Mouse (Mus musculus): ENCODE data around the gene Spa17. TPM values are rescaled to one million over a fixed set of nuclear protein-coding genes. Genes with fewer than 3 reads are reported as not detected.
A peak's percentile ranks its signal among the peaks of the same experiment; 100 is the strongest.

Spa17 gene
- total and polyA plus RNA-seq, 2 experiments from 2014 or later = 1.4 to 10.1 TPM

DNA sequence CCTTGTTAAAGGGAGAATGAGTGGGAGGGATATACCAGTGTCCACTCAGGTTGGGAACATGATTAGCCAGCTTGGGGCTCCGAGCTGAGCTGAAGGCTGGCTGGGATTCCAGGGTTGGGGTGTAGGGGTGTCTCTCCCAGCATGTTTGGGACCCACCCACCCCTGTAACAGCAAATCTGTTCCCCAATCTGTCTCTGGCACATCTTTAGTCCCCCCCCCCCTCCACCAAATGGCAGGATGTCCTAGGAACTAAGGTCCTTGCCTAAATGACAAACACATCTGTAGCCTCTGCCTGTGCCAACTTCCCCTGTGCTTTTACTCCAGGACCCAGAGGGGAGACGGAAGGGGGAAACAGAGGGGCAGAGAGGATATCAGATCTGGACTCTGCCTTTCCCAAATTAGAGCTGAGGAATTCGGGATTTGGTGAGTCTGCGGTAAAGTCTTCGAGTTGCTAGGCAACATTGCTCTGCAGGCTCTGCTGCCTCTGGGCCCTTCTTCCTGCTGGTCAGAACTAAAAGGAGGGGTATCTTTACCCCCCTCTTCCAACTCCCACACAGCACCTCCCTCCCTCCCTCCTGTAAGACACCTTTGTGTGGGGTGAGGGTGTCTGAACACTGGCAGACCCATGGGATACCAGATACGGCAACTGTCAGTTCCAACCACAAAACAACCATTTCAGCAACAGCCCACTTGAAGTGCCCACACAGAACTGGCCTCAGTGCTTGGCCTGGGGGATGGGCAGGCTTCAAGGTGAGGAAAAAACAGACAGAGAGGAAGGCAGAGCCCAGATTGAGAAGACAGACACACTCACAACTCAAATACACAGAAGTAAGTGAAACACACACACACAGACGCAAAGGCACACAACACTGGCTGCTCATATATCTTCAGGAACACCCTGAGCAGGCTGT, 58.4 kb downstream of the Spa17 start, which contains the start of gene Siae:
Gene Siae (plus strand): TSS at position 861 of the 911 bp plus-strand sequence.
- peak; percentile 49 for ATAC-seq (ENCODE audit: low FRiP score)

DNA sequence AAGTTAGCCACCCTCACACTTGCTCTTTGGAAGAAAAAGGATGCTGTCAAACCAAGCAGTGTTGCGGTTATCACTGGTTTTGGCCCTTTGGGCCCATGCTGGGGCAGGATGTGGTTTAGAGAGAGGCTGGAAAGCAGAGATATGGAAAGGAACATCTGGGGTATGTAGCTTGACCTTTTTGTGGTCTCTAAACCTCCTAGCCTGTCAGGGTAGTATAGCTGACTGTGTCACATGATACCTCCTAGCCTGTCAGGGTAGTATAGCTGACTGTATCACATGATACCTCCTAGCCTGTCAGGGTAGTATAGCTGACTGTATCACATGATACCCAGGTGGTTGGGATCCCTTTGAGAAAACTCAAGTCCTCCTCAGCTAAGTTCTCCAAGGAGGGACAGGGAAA, 59.2 kb downstream of the Spa17 start:
- peaks cover 8% of the 10 kb centered on the region for H3K4me1 ChIP-seq (ENCODE audit: insufficient read depth, low read length)
- no peaks in the 10 kb centered on the region for H3K36me3 ChIP-seq (ENCODE audit: insufficient read depth, low read length)
- ATAC-seq (ENCODE audit: low FRiP score) = no peak
- H3K4me3 ChIP-seq (ENCODE audit: low read depth, low read length) = no peak overlapping the region
- no peak for DNase-seq (ENCODE audit: low spot score)
- no peak for TF ChIP-seq CTCF (IDR thresholded peaks at IDR 0.05)
- 88% methylated on average over 1 of the region's 1 CpGs for WGBS
- no peak overlapping the region for H3K4me2 ChIP-seq (ENCODE audit: low read depth, low read length, poor library complexity, severe bottlenecking)
- no peak overlapping the region for H3K27ac ChIP-seq (ENCODE audit: low read depth, low read length)
- no peaks in the 10 kb centered on the region for H3K9me3 ChIP-seq (ENCODE audit: low read length)
- no peak overlapping the region for H3K9ac ChIP-seq (replicated peaks; ENCODE audit: low read length, poor library complexity, severe bottlenecking)
- H3K27me3 ChIP-seq (ENCODE audit: insufficient read depth, low read length) = peaks cover 10% of the 10 kb centered on the region

More for the DNA sequence above, 58.4 kb downstream of the Spa17 start, which contains the start of gene Siae:
- Histone ChIP-seq H3K36me3 (ENCODE audit: insufficient read depth, low read length) (no peaks in the 10 kb centered on the region), H3K27me3 (ENCODE audit: insufficient read depth, low read length) (peaks cover 10% of the 10 kb centered on the region), H3K4me3 (ENCODE audit: low read depth, low read length) (no peak within 1 kb of the TSS), H3K9ac (replicated peaks; ENCODE audit: low read length, poor library complexity, severe bottlenecking) (no peak within 1 kb of the TSS), H3K9me3 (ENCODE audit: low read length) (no peaks in the 10 kb centered on the region), H3K4me1 (ENCODE audit: insufficient read depth, low read length) (peaks cover 8% of the 10 kb centered on the region), H3K27ac (ENCODE audit: low read depth, low read length) (peak within 1 kb of the TSS; percentile 32; the same call in 1 of the 2 replicates), H3K4me2 (ENCODE audit: low read depth, low read length, poor library complexity, severe bottlenecking) (no peak within 1 kb of the TSS)
- TF ChIP-seq CTCF (IDR thresholded peaks at IDR 0.05) = no peak
- DNase-seq (ENCODE audit: low spot score) = peak; percentile 42
- 23% methylated on average over 7 of the region's 7 CpGs for WGBS

Other genes starting within 250 kb of the Spa17 start
- 35.7 and 37.1 TPM in 2 replicates for gene Hepacam, start 246.4 kb downstream of the Spa17 start, total RNA-seq (2014; rRNA removed)
- gene Hepacam, start 246.4 kb downstream of the Spa17 start, polyA plus RNA-seq (2015; fragmentation: Nextera tagmentation; extraction: Ambion mirVana) = 49.9 and 58.1 TPM in 2 replicates
- 10.1 and 12.6 TPM in 2 replicates for gene Robo4, start 211.8 kb downstream of the Spa17 start, total RNA-seq (2014; rRNA removed)
- 3.6 and 4.0 TPM in 2 replicates for gene Robo4, start 211.8 kb downstream of the Spa17 start, polyA plus RNA-seq (2015; fragmentation: Nextera tagmentation; extraction: Ambion mirVana)
- gene Robo3, start 180.5 kb downstream of the Spa17 start, total RNA-seq (2014; rRNA removed) = 2.8 and 2.9 TPM in 2 replicates
- 0.88 and 1.0 TPM in 2 replicates for gene Robo3, start 180.5 kb downstream of the Spa17 start, polyA plus RNA-seq (2015; fragmentation: Nextera tagmentation; extraction: Ambion mirVana)
- 37.0 and 55.1 TPM in 2 replicates for gene Msantd2, start 124.4 kb downstream of the Spa17 start, total RNA-seq (2014; rRNA removed)
- gene Msantd2, start 124.4 kb downstream of the Spa17 start, polyA plus RNA-seq (2015; fragmentation: Nextera tagmentation; extraction: Ambion mirVana) = 20.5 and 21.1 TPM in 2 replicates
- 29.1 and 39.3 TPM in 2 replicates for gene Esam, start 85.6 kb downstream of the Spa17 start, total RNA-seq (2014; rRNA removed)
- 35.1 and 38.6 TPM in 2 replicates for gene Esam, start 85.6 kb downstream of the Spa17 start, polyA plus RNA-seq (2015; fragmentation: Nextera tagmentation; extraction: Ambion mirVana)
- 0.90 and 6.1 TPM in 2 replicates for gene Vsig2, start 74.5 kb downstream of the Spa17 start, total RNA-seq (2014; rRNA removed)
- gene Vsig2, start 74.5 kb downstream of the Spa17 start, polyA plus RNA-seq (2015; fragmentation: Nextera tagmentation; extraction: Ambion mirVana) = 1.6 and 1.7 TPM in 2 replicates
- gene Nrgn, start 60.8 kb downstream of the Spa17 start, total RNA-seq (2014; rRNA removed) = 35.7 and 58.1 TPM in 2 replicates
- gene Nrgn, start 60.8 kb downstream of the Spa17 start, polyA plus RNA-seq (2015; fragmentation: Nextera tagmentation; extraction: Ambion mirVana) = 80.4 and 80.6 TPM in 2 replicates
- 15.2 and 15.8 TPM in 2 replicates for gene Siae, start 58.0 kb downstream of the Spa17 start, total RNA-seq (2014; rRNA removed)
- gene Siae, start 58.0 kb downstream of the Spa17 start, polyA plus RNA-seq (2015; fragmentation: Nextera tagmentation; extraction: Ambion mirVana) = 14.9 and 16.1 TPM in 2 replicates
- 55.3 and 55.7 TPM in 2 replicates for gene Tbrg1, start 43.6 kb upstream of the Spa17 start, total RNA-seq (2014; rRNA removed)
- 91.4 and 94.4 TPM in 2 replicates for gene Tbrg1, start 43.6 kb upstream of the Spa17 start, polyA plus RNA-seq (2015; fragmentation: Nextera tagmentation; extraction: Ambion mirVana)
- gene Panx3, start 55.5 kb upstream of the Spa17 start, total RNA-seq (2014; rRNA removed) = not detected in 2 replicates
- gene Panx3, start 55.5 kb upstream of the Spa17 start, polyA plus RNA-seq (2015; fragmentation: Nextera tagmentation; extraction: Ambion mirVana) = 0.10 TPM in 1 of 2 replicates, not detected in the other
- gene Olfr160, start 102.5 kb upstream of the Spa17 start, total RNA-seq (2014; rRNA removed) = not detected in 2 replicates
- not detected in 2 replicates for gene Olfr160, start 102.5 kb upstream of the Spa17 start, polyA plus RNA-seq (2015; fragmentation: Nextera tagmentation; extraction: Ambion mirVana)
- not detected in 2 replicates for gene Olfr874, start 131.4 kb upstream of the Spa17 start, total RNA-seq (2014; rRNA removed)
- gene Olfr874, start 131.4 kb upstream of the Spa17 start, polyA plus RNA-seq (2015; fragmentation: Nextera tagmentation; extraction: Ambion mirVana) = 0.11 TPM in 1 of 2 replicates, not detected in the other
- gene Olfr875, start 158.1 kb upstream of the Spa17 start, total RNA-seq (2014; rRNA removed) = not detected in 2 replicates
- 0.20 and 0.22 TPM in 2 replicates for gene Olfr875, start 158.1 kb upstream of the Spa17 start, polyA plus RNA-seq (2015; fragmentation: Nextera tagmentation; extraction: Ambion mirVana)
- not detected in 2 replicates for gene Olfr876, start 189.3 kb upstream of the Spa17 start, total RNA-seq (2014; rRNA removed)
- not detected in 2 replicates for gene Olfr876, start 189.3 kb upstream of the Spa17 start, polyA plus RNA-seq (2015; fragmentation: Nextera tagmentation; extraction: Ambion mirVana)
- not detected in 2 replicates for gene Olfr877, start 240.5 kb upstream of the Spa17 start, total RNA-seq (2014; rRNA removed)
- gene Olfr877, start 240.5 kb upstream of the Spa17 start, polyA plus RNA-seq (2015; fragmentation: Nextera tagmentation; extraction: Ambion mirVana) = not detected in 2 replicates